Mouse (Mus musculus): ENCODE measurements around the gene Ago4. TPM values are rescaled to one million over a fixed set of nuclear protein-coding genes. Genes with fewer than 3 reads are reported as not detected.

Gene Ago4
- polyA plus RNA-seq, 1 experiment, result 1.1 TPM

DNA sequence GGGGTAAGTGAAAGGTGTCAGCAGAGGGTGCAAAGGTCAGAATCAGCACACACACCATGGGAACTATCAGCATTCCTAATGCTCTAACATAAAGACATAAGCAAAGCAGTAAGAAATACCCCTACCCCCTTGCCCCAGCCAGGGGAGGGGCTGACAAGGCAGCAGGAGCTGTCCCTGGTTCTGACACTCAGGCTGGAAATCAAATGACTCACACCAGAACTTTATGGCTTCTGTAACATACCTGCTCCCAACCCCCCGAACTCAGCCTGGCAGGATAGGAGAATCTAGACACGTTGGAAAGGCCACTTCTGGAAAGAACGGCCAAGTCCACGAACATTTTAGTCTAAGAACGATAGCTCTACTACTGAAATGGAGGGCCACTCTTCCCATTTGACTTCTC, 60.2 kb downstream of the Ago4 start:
- no peaks in the 10 kb centered on the region for H3K4me1 ChIP-seq (ENCODE audit: control insufficient read depth, insufficient read depth, low read length)
- H3K36me3 ChIP-seq (ENCODE audit: control insufficient read depth, insufficient read depth, low read length), result no peaks in the 10 kb centered on the region
- TF ChIP-seq CTCF (conservative IDR thresholded peaks at IDR 0.05; ENCODE audit: insufficient read depth, insufficient read length, low read depth, low read length) (no peak), POLR2A (IDR thresholded peaks at IDR 0.05; ENCODE audit: low read depth, low read length) (no peak)
- no peaks in the 10 kb centered on the region for H3K27me3 ChIP-seq (replicated peaks; ENCODE audit: control insufficient read depth, insufficient read depth, low read length)
- no peak overlapping the region for H3K27ac ChIP-seq (ENCODE audit: insufficient read depth, low read depth, low read length)
- WGBS, result 45% methylated on average over 5 of the region's 5 CpGs
- no peak for DNase-seq
- no peak overlapping the region for H3K4me3 ChIP-seq (ENCODE audit: insufficient read depth, low read depth, low read length)

DNA sequence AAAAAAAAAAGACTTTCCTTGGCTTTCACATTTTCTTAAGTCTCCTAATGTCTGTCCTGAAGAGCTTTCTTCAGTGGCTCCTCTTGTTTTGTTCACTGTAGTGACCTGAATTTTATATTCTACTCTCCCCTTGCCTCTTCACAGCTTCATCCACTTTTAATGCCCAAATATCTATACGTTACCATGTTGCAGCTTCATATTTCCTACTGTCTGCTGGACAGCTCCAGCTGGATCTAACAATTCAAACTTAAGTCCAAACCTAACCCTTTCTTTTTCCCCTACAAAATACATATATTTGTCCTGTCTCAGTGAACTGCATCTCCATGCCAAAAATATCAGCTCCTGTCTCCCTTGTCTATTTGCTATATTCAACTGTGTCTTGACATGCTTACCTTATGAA, 63.9 kb downstream of the Ago4 start:
- no peaks in the 10 kb centered on the region for H3K27me3 ChIP-seq (replicated peaks; ENCODE audit: control insufficient read depth, insufficient read depth, low read length)
- no peak overlapping the region for H3K4me3 ChIP-seq (ENCODE audit: insufficient read depth, low read depth, low read length)
- TF ChIP-seq CTCF (conservative IDR thresholded peaks at IDR 0.05; ENCODE audit: insufficient read depth, insufficient read length, low read depth, low read length) (no peak), POLR2A (IDR thresholded peaks at IDR 0.05; ENCODE audit: low read depth, low read length) (no peak)
- H3K27ac ChIP-seq (ENCODE audit: insufficient read depth, low read depth, low read length), result no peak overlapping the region
- 71% methylated on average over 1 of the region's 1 CpGs for WGBS
- no peaks in the 10 kb centered on the region for H3K4me1 ChIP-seq (ENCODE audit: control insufficient read depth, insufficient read depth, low read length)
- H3K36me3 ChIP-seq (ENCODE audit: control insufficient read depth, insufficient read depth, low read length), result no peaks in the 10 kb centered on the region
- DNase-seq, result no peak

DNA sequence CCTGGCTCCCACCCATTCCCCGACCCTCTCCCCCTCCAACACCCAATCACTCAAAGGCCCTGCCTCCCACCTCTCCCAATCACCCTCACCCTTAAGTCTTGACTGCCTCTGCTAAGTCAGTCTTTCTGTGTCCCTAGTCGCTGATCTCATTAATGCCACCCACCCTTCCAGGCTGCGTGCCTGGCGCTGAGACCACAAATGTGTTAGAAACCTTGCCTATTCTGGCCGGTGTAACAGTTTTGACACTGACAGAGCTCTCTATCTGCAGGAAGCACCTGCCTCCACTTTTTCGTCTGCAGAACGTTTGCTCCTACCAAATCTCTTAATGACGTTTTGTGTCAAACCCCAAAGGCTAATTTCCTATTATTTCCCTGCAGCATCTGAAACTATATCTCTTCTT, 64.3 kb downstream of the Ago4 start:
- TF ChIP-seq POLR2A (IDR thresholded peaks at IDR 0.05; ENCODE audit: low read depth, low read length) (no peak), CTCF (conservative IDR thresholded peaks at IDR 0.05; ENCODE audit: insufficient read depth, insufficient read length, low read depth, low read length) (no peak)
- WGBS, result 8% methylated on average over 8 of the region's 8 CpGs
- H3K36me3 ChIP-seq (ENCODE audit: control insufficient read depth, insufficient read depth, low read length), result no peaks in the 10 kb centered on the region
- no peak overlapping the region for H3K27ac ChIP-seq (ENCODE audit: insufficient read depth, low read depth, low read length)
- no peaks in the 10 kb centered on the region for H3K4me1 ChIP-seq (ENCODE audit: control insufficient read depth, insufficient read depth, low read length)
- H3K4me3 ChIP-seq (ENCODE audit: insufficient read depth, low read depth, low read length), result peak overlapping the region; percentile 45
- H3K27me3 ChIP-seq (replicated peaks; ENCODE audit: control insufficient read depth, insufficient read depth, low read length), result no peaks in the 10 kb centered on the region
- DNase-seq, result no peak

DNA sequence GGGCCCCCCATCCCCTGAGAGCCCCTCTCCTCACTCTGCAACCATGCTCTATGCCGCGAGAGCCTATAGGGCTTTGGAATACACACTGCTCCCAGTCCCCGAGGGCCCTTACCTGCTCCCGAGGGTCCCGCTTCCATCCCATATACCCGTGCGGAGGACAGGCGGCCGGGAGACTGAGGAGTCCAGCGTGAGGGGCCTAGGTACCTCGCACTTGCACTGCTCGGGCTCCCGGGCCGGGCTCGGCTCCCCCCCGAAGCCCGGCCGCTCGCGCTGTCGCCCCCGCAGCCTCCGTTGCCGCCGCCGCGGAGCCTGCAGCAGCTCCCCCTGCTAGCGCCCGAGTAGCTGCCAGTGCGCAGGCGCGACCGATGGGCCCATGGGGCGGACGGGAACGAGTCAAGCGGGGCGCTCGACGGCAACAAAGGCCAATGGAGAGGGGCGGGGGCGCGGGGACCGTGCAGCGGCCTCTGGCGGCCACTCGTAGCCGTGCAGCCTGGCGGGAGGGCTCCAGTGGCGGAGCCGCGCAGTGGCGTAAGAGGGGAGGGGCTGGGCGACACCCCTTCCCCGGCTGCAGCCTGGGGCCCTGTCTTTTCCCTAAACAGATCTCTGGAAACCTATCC, 64.9 kb downstream of the Ago4 start, which contains the start of gene Ago1:
Gene Ago1, minus strand, starts transcription at position 299 of the 617 bp plus-strand sequence.
- TF ChIP-seq POLR2A (IDR thresholded peaks at IDR 0.05; ENCODE audit: low read depth, low read length) (no peak), CTCF (conservative IDR thresholded peaks at IDR 0.05; ENCODE audit: insufficient read depth, insufficient read length, low read depth, low read length) (peak; percentile 83)
- Histone ChIP-seq H3K4me3 (ENCODE audit: insufficient read depth, low read depth, low read length) (peak within 1 kb of the TSS; percentile 96), H3K36me3 (ENCODE audit: control insufficient read depth, insufficient read depth, low read length) (no peaks in the 10 kb centered on the region), H3K27ac (ENCODE audit: insufficient read depth, low read depth, low read length) (peak within 1 kb of the TSS; percentile 52; the same call in 1 of the 2 replicates), H3K27me3 (replicated peaks; ENCODE audit: control insufficient read depth, insufficient read depth, low read length) (no peaks in the 10 kb centered on the region), H3K4me1 (ENCODE audit: control insufficient read depth, insufficient read depth, low read length) (no peaks in the 10 kb centered on the region)
- WGBS, result 0% methylated on average over 55 of the region's 55 CpGs
- DNase-seq, result peak; percentile 96

DNA sequence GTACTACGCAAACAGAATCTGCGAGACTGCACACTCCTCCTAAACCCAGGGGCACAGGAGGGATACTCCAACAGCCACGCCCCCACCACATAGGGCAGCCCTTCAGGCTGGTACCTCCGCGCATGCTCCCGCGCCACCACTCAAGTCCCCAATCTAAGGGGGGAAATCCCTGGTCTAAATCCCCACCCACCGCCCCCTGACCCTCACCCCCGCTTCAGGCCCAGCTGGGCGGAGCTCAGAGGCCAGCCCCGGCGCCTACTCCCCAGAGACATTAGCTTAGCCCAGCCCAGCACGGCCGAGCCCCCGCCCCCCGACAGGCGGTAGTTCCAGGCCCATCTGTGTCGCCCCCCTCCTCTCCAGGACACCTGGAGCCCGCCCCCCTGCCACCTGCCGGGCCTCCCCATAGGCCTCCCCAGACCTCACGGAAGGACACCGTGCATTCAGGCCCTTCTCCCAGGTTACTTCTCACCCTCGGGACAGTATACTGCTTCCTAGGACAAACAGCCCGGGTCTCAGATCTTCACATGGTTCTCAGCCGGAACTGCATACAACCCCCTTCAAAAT, 65.5 kb downstream of the Ago4 start:
- Histone ChIP-seq H3K4me3 (ENCODE audit: insufficient read depth, low read depth, low read length) (peak overlapping the region; percentile 96), H3K27ac (ENCODE audit: insufficient read depth, low read depth, low read length) (peak overlapping the region; percentile 52; the same call in 1 of the 2 replicates), H3K27me3 (replicated peaks; ENCODE audit: control insufficient read depth, insufficient read depth, low read length) (no peaks in the 10 kb centered on the region), H3K4me1 (ENCODE audit: control insufficient read depth, insufficient read depth, low read length) (no peaks in the 10 kb centered on the region), H3K36me3 (ENCODE audit: control insufficient read depth, insufficient read depth, low read length) (no peaks in the 10 kb centered on the region)
- TF ChIP-seq POLR2A (IDR thresholded peaks at IDR 0.05; ENCODE audit: low read depth, low read length), result no peak
- no peak for TF ChIP-seq CTCF (conservative IDR thresholded peaks at IDR 0.05; ENCODE audit: insufficient read depth, insufficient read length, low read depth, low read length)
- DNase-seq, result peak; percentile 68
- WGBS, result 3% methylated on average over 24 of the region's 25 CpGs

DNA sequence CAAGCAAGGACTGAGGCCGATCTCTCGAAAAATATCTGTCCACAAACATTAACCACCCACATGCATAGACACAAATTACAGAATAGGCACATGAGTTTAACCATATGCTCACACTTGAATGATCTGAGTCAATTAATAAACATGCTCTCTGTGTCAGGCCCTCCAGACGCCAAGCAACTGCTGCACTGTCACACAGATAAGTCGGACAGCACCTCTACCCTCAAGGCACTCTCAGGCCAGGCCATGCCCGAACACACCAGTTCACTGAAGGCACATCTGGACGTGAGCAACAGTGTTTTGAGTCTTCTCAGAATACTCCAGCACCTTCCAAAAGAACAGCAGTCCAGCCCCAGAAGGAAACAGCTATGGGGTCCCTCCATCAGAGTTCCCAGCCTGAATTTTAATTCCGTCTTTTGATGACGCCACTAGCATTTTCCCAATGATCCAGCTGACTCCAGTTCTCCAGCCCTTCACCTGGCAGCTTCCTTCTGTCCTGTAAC, 67.0 kb downstream of the Ago4 start:
- no peak for TF ChIP-seq CTCF (conservative IDR thresholded peaks at IDR 0.05; ENCODE audit: insufficient read depth, insufficient read length, low read depth, low read length)

DNA sequence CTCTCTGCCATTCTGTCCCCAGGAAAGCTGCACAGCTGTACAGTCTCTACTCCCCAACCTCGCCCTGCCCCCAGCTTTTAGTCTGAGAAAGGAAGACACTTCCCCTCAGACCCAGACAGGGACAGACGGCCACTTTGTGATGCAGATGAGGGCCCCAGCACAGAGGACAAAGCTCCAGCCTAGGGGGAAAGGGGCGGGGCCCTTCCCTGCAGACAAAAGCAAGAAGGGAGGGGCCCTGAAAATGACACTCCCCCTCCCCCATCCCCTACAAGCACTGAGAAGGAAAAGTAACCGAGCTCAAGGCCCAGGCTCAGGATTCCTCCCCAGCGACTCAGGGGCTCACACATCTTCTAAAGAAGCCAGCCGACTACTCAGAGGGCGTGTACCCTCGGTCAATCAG, 67.4 kb downstream of the Ago4 start:
- no peak for DNase-seq

More for the DNA sequence above, 67.0 kb downstream of the Ago4 start:
- Histone ChIP-seq H3K27ac (ENCODE audit: insufficient read depth, low read depth, low read length) (no peak overlapping the region), H3K27me3 (replicated peaks; ENCODE audit: control insufficient read depth, insufficient read depth, low read length) (no peaks in the 10 kb centered on the region), H3K4me1 (ENCODE audit: control insufficient read depth, insufficient read depth, low read length) (no peaks in the 10 kb centered on the region), H3K4me3 (ENCODE audit: insufficient read depth, low read depth, low read length) (no peak overlapping the region), H3K36me3 (ENCODE audit: control insufficient read depth, insufficient read depth, low read length) (no peaks in the 10 kb centered on the region)
- no peak for DNase-seq
- 51% methylated on average over 8 of the region's 8 CpGs for WGBS

More for the DNA sequence above, 67.4 kb downstream of the Ago4 start:
- H3K36me3 ChIP-seq (ENCODE audit: control insufficient read depth, insufficient read depth, low read length), result no peaks in the 10 kb centered on the region
- H3K27ac ChIP-seq (ENCODE audit: insufficient read depth, low read depth, low read length), result no peak overlapping the region
- H3K4me3 ChIP-seq (ENCODE audit: insufficient read depth, low read depth, low read length), result no peak overlapping the region
- TF ChIP-seq CTCF (conservative IDR thresholded peaks at IDR 0.05; ENCODE audit: insufficient read depth, insufficient read length, low read depth, low read length) (no peak), POLR2A (IDR thresholded peaks at IDR 0.05; ENCODE audit: low read depth, low read length) (no peak)
- H3K4me1 ChIP-seq (ENCODE audit: control insufficient read depth, insufficient read depth, low read length), result no peaks in the 10 kb centered on the region
- WGBS, result 43% methylated on average over 8 of the region's 8 CpGs
- no peaks in the 10 kb centered on the region for H3K27me3 ChIP-seq (replicated peaks; ENCODE audit: control insufficient read depth, insufficient read depth, low read length)
